ENCODE assay signal across 7 mouse cellular contexts in genomic region chr2:31917636-31918035, GRCm38 (mm10). TPM values are rescaled to one million over a fixed set of nuclear protein-coding genes. Genes with fewer than 3 reads are reported as not detected.
DNase-seq lines count a peak whose midpoint lies in the region; ATAC-seq and TF ChIP-seq lines count a peak whose summit lies in the region.

No protein-coding gene starts in this region.

- no peak overlapping the region for H3K9ac ChIP-seq in embryonic facial prominence, embryonic 13.5 days
- no peak overlapping the region for H3K9ac ChIP-seq in lung, embryonic 14.5 days

- peak; percentile 42 for DNase-seq in layer of hippocampus, adult 11-12 months (ENCODE audit: low spot score)
- DNase-seq in layer of hippocampus, adult 9-11 months = no peak
- peak; percentile 10 to 50 for DNase-seq in CD8-positive naive resting alpha-beta T cell, adult 2 months (ENCODE audit: low read depth in 2 of 2, low spot score in 2 of 2)
- DNase-seq in ZHBTc4 (ENCODE audit: low read depth, low spot score) = peak; percentile 59
- peak; percentile 55 for DNase-seq in lung, embryonic 14.5 days
- DNase-seq in thymus, postnatal 36 days = peak; percentile 47 to 54

- no peak overlapping the region for H3K27ac ChIP-seq in embryonic facial prominence, embryonic 13.5 days
- H3K27ac ChIP-seq in lung, embryonic 14.5 days (ENCODE audit: low read depth) = no peak overlapping the region

- H3K9me3 ChIP-seq in embryonic facial prominence, embryonic 13.5 days = no peaks in the 10 kb centered on the region
- no peaks in the 10 kb centered on the region for H3K9me3 ChIP-seq in lung, embryonic 14.5 days (ENCODE audit: low read depth, low read length)

- 24% methylated on average over 4 of the region's 4 CpGs for WGBS in embryonic facial prominence, embryonic 13.5 days
- 22% methylated on average over 4 of the region's 4 CpGs for WGBS in lung, embryonic 14.5 days

- TF ChIP-seq CTCF in lung, embryonic 14.5 days (IDR thresholded peaks at IDR 0.05; ENCODE audit: low read depth) = peak; percentile 67

- peaks cover 22% of the 10 kb centered on the region for H3K27me3 ChIP-seq in embryonic facial prominence, embryonic 13.5 days
- H3K27me3 ChIP-seq in lung, embryonic 14.5 days (ENCODE audit: insufficient read depth, low read length) = no peaks in the 10 kb centered on the region

- H3K36me3 ChIP-seq in embryonic facial prominence, embryonic 13.5 days = no peaks in the 10 kb centered on the region
- no peaks in the 10 kb centered on the region for H3K36me3 ChIP-seq in lung, embryonic 14.5 days (ENCODE audit: insufficient read depth)

- no peaks in the 10 kb centered on the region for H3K4me1 ChIP-seq in embryonic facial prominence, embryonic 13.5 days
- no peaks in the 10 kb centered on the region for H3K4me1 ChIP-seq in lung, embryonic 14.5 days (ENCODE audit: insufficient read depth)

- H3K4me3 ChIP-seq in embryonic facial prominence, embryonic 13.5 days = no peak overlapping the region
- no peak overlapping the region for H3K4me3 ChIP-seq in lung, embryonic 14.5 days (ENCODE audit: low read depth, low read length)

- H3K4me2 ChIP-seq in embryonic facial prominence, embryonic 13.5 days = no peak overlapping the region
- no peak overlapping the region for H3K4me2 ChIP-seq in lung, embryonic 14.5 days

- 0 out of 2 replicates have a peak, but pooled peaks have one; percentile 21 for ATAC-seq in embryonic facial prominence, embryonic 13.5 days (ENCODE audit: insufficient number of reproducible peaks, insufficient read depth, low FRiP score, low TSS enrichment, low read depth)
- no peak for ATAC-seq in lung, embryonic 14.5 days (ENCODE audit: insufficient read depth)

RNA-seq across cellular contexts. Expression of gene Lamc3, which starts 30.5 kb away (rescaled TPM):
- 2.6 and 3.9 TPM in 2 replicates for polyA plus RNA-seq in embryonic facial prominence, embryonic 13.5 days (2015; fragmentation: Nextera tagmentation; extraction: Ambion mirVana)
- 0.80 and 0.87 TPM in 2 replicates for polyA plus RNA-seq in lung, embryonic 14.5 days (2014; fragmentation: Nextera tagmentation; extraction: Ambion mirVana)

RNA-seq across cellular contexts. Expression of gene Aif1l, which starts 32.3 kb away (rescaled TPM):
- 45.9 and 46.4 TPM in 2 replicates for polyA plus RNA-seq in embryonic facial prominence, embryonic 13.5 days (2015; fragmentation: Nextera tagmentation; extraction: Ambion mirVana)
- polyA plus RNA-seq in lung, embryonic 14.5 days (2014; fragmentation: Nextera tagmentation; extraction: Ambion mirVana) = 39.8 and 42.3 TPM in 2 replicates

RNA-seq across cellular contexts. Expression of gene Nup214, which starts 56.6 kb away (rescaled TPM):
- polyA plus RNA-seq in embryonic facial prominence, embryonic 13.5 days (2015; fragmentation: Nextera tagmentation; extraction: Ambion mirVana) = 115 and 118 TPM in 2 replicates
- polyA plus RNA-seq in lung, embryonic 14.5 days (2014; fragmentation: Nextera tagmentation; extraction: Ambion mirVana) = 82.4 and 84.6 TPM in 2 replicates
